Mouse (Mus musculus) hindbrain, postnatal 0 days (tissue): ENCODE measurements around the gene Herc3. TPM values are rescaled to one million over a fixed set of nuclear protein-coding genes. Genes with fewer than 3 reads are reported as not detected.

Source experiments
- ATAC-seq: fragments of 200-750 bp; cut with Nextera tagmentation; 2 replicates; pipeline ENCODE4 v1.8.0; 2017; ENCODE audit warnings: mild to moderate bottlenecking, moderate TSS enrichment, moderate library complexity
- DNase-seq: peaks from one replicate; pipeline ENCODE4 v3.0.0-alpha.2; 2015; ENCODE audit warnings: low spot score
- H3K27ac ChIP-seq: fragments of 300-500 bp; sonication (generic); 2 replicates; pipeline ENCODE4 v1.5.1; 2014; ENCODE audit warnings: mild to moderate bottlenecking
- H3K27me3 ChIP-seq: fragments of 300-500 bp; sonication (generic); 2 replicates; pipeline ENCODE4 v1.6.1; 2014; ENCODE audit warnings: low read length, mixed read lengths; ENCODE audit not compliant: insufficient read depth
- H3K36me3 ChIP-seq: fragments of 300-500 bp; sonication (generic); 2 replicates; pipeline ENCODE4 v1.6.1; 2014; ENCODE audit warnings: low read length, mixed read lengths; ENCODE audit not compliant: insufficient read depth
- H3K4me1 ChIP-seq: fragments of 300-500 bp; sonication (generic); 2 replicates; pipeline ENCODE4 v1.6.1; 2014; ENCODE audit warnings: antibody characterized with exemption, low read length, mixed read lengths; ENCODE audit not compliant: insufficient read depth
- H3K4me2 ChIP-seq: fragments of 300-500 bp; sonication (generic); 2 replicates; pipeline ENCODE4 v1.6.1; 2014; ENCODE audit warnings: low read depth, mild to moderate bottlenecking, low read length, moderate library complexity, mixed read lengths
- H3K4me3 ChIP-seq: fragments of 300-500 bp; sonication (generic); 2 replicates; pipeline ENCODE4 v1.5.1; 2014; ENCODE audit warnings: low read length
- H3K9ac ChIP-seq: fragments of 300-500 bp; sonication (generic); replicated peaks from 2 replicates; pipeline ENCODE4 v1.6.1; 2014; ENCODE audit warnings: mild to moderate bottlenecking, low read length, moderate library complexity, mixed read lengths
- H3K9me3 ChIP-seq: fragments of 300-500 bp; sonication (generic); 2 replicates; pipeline ENCODE4 v1.6.1; 2016; ENCODE audit warnings: low read length, mixed read lengths
- CTCF ChIP-seq: IDR thresholded peaks from 2 replicates; pipeline ENCODE4 v1.5.1; 2016; ENCODE audit warnings: antibody characterized with exemption, control low read depth, low read depth
- whole genome bisulfite sequencing: fragments of 180-500 bp; shearing (Covaris S2); extraction: QIAGEN DNeasy Blood & Tissue Kit; methylation state at CpG from one replicate; pipeline ENCODE4 v1.1.7; 2014; 5-methylcytosine and 5-hydroxymethylcytosine counted together
- polyA plus RNA-seq: library from polyadenylated mRNA; unstranded; fragments of >200 nt; fragmentation: Nextera tagmentation; extraction: Ambion mirVana; gene quantifications from 2 replicates; pipeline ENCODE4 v1.2.1, GENCODE M21; 2015
- total RNA-seq: library from RNA; depleted of rRNA; stranded (reverse); fragments of >200 nt; gene quantifications from 2 replicates; pipeline ENCODE4 v1.2.3, GENCODE M21; 2014

Gene Herc3
- total and polyA plus RNA-seq, 2 experiments from 2014 or later: 35.1 to 140 TPM

GRCm38 (mm10) chr6:58950410-58950809, 119.1 kb downstream of the Herc3 start:
- H3K27me3 ChIP-seq: no peaks in the 10 kb centered on the region
- 94% methylated on average over 1 of the region's 1 CpGs for WGBS
- H3K4me3 ChIP-seq: no peak overlapping the region
- H3K4me2 ChIP-seq: no peak overlapping the region
- H3K4me1 ChIP-seq: no peaks in the 10 kb centered on the region
- peaks cover 27% of the 10 kb centered on the region; the same call in 1 of the 2 replicates for H3K36me3 ChIP-seq
- no peaks in the 10 kb centered on the region for H3K9me3 ChIP-seq
- no peak overlapping the region for H3K9ac ChIP-seq
- no peak for DNase-seq
- H3K27ac ChIP-seq: no peak overlapping the region
- TF ChIP-seq CTCF: no peak
- ATAC-seq: no peak

- WGBS: 79% methylated on average over 2 of the region's 2 CpGs
- Histone ChIP-seq H3K9ac (no peak overlapping the region), H3K27me3 (no peaks in the 10 kb centered on the region), H3K9me3 (no peaks in the 10 kb centered on the region), H3K4me1 (no peaks in the 10 kb centered on the region), H3K4me3 (no peak overlapping the region), H3K36me3 (peaks cover 25% of the 10 kb centered on the region; the same call in 1 of the 2 replicates), H3K4me2 (no peak overlapping the region), H3K27ac (no peak overlapping the region)
- TF ChIP-seq CTCF: no peak
- no peak for ATAC-seq
- DNase-seq: no peak
Measured at GRCm38 (mm10) chr6:58951128-58951992, 120.1 kb downstream of the Herc3 start.

GRCm38 (mm10) chr6:58960523-58960922, 129.3 kb downstream of the Herc3 start:
- no peak overlapping the region for H3K4me3 ChIP-seq
- TF ChIP-seq CTCF: no peak
- H3K27me3 ChIP-seq: no peaks in the 10 kb centered on the region
- peaks cover 7% of the 10 kb centered on the region; the same call in 1 of the 2 replicates for H3K36me3 ChIP-seq
- DNase-seq: no peak
- no peak overlapping the region for H3K9ac ChIP-seq
- ATAC-seq: no peak
- no peaks in the 10 kb centered on the region for H3K9me3 ChIP-seq
- no peak overlapping the region for H3K27ac ChIP-seq
- H3K4me1 ChIP-seq: peaks cover 7% of the 10 kb centered on the region; the same call in 1 of the 2 replicates
- 93% methylated on average over 2 of the region's 2 CpGs for WGBS
- no peak overlapping the region for H3K4me2 ChIP-seq

- no peaks in the 10 kb centered on the region for H3K36me3 ChIP-seq
- ATAC-seq (no peak), DNase-seq (no peak)
- no peak overlapping the region for H3K4me2 ChIP-seq
- H3K27ac ChIP-seq: no peak overlapping the region
- no peak for TF ChIP-seq CTCF
- no peaks in the 10 kb centered on the region for H3K9me3 ChIP-seq
- no peak overlapping the region for H3K4me3 ChIP-seq
- WGBS: 83% methylated on average over 5 of the region's 5 CpGs
- H3K27me3 ChIP-seq: no peaks in the 10 kb centered on the region
- no peak overlapping the region for H3K9ac ChIP-seq
- peaks cover 8% of the 10 kb centered on the region; the same call in 1 of the 2 replicates for H3K4me1 ChIP-seq
Measured at GRCm38 (mm10) chr6:58962691-58963090, 131.4 kb downstream of the Herc3 start.

GRCm38 (mm10) chr6:58964091-58964490, 132.8 kb downstream of the Herc3 start:
- peaks cover 8% of the 10 kb centered on the region; the same call in 1 of the 2 replicates for H3K4me1 ChIP-seq
- DNase-seq: no peak
- H3K4me3 ChIP-seq: no peak overlapping the region
- no peak overlapping the region for H3K4me2 ChIP-seq
- WGBS: 97% methylated on average over 2 of the region's 2 CpGs
- no peaks in the 10 kb centered on the region for H3K9me3 ChIP-seq
- no peak overlapping the region for H3K27ac ChIP-seq
- no peak overlapping the region for H3K9ac ChIP-seq
- no peak for TF ChIP-seq CTCF
- no peaks in the 10 kb centered on the region for H3K27me3 ChIP-seq
- no peaks in the 10 kb centered on the region for H3K36me3 ChIP-seq
- ATAC-seq: no peak

- ATAC-seq: peak; percentile 16; the same call in 1 of the 2 replicates
- no peaks in the 10 kb centered on the region for H3K9me3 ChIP-seq
- no peak overlapping the region for H3K4me3 ChIP-seq
- no peak for TF ChIP-seq CTCF
- peak overlapping the region; percentile 33; the same call in 1 of the 2 replicates for H3K4me2 ChIP-seq
- no peaks in the 10 kb centered on the region for H3K36me3 ChIP-seq
- no peak for DNase-seq
- H3K27ac ChIP-seq: peak overlapping the region; percentile 46; the same call in 1 of the 2 replicates
- no peaks in the 10 kb centered on the region for H3K27me3 ChIP-seq
- no peak overlapping the region; the same call in 1 of the 2 replicates for H3K9ac ChIP-seq
- H3K4me1 ChIP-seq: peaks cover 8% of the 10 kb centered on the region; the same call in 1 of the 2 replicates
Measured at GRCm38 (mm10) chr6:58964565-58964964, 133.3 kb downstream of the Herc3 start.
